Mouse (Mus musculus) embryonic fibroblast, embryonic 13.5 days (primary cell): Measurements from ENCODE around the gene Fars2.

Experiments
- CTCF ChIP-seq: IDR thresholded peaks from 2 replicates; pipeline ENCODE4 v1.5.1; 2011; ENCODE audit warnings: mild to moderate bottlenecking, control low read depth, low read length, moderate library complexity, borderline replicate concordance; ENCODE audit not compliant: insufficient read depth
- POLR2A ChIP-seq: IDR thresholded peaks from 2 replicates; pipeline ENCODE4 v1.6.1; 2011; ENCODE audit warnings: low read depth, mild to moderate bottlenecking, control low read depth, low read length, moderate library complexity

- TF ChIP-seq CTCF (no peak), POLR2A (no peak)
These were observed 73.4 kb downstream of the Fars2 start for GRCm38 (mm10) chr13:36190577-36190976.
